Mouse (Mus musculus): ENCODE data around the gene Epha2.

Epha2 gene

DNA sequence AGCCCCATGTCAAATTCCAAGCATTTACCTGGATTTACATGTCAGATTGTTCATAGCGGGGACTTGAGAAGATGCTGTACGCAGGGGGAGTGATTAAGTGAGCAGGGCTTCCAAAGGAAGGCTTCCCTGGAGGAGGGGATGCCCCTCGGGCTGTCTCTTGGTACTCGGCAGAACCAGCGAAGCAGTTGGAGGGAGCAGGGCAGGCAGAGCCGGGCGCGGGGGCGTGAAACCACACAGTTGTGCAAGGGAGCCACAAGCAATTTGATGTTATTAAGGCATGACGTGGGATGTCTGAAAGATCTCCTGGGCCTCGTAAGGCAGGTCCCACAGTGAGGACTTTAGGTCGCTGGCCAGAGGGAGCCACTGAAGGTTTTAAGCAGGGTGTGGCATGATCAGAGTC, 28.9 kb downstream of the Epha2 start:
- DNase-seq (ENCODE audit: low spot score in 2 of 2) = no peak

DNA sequence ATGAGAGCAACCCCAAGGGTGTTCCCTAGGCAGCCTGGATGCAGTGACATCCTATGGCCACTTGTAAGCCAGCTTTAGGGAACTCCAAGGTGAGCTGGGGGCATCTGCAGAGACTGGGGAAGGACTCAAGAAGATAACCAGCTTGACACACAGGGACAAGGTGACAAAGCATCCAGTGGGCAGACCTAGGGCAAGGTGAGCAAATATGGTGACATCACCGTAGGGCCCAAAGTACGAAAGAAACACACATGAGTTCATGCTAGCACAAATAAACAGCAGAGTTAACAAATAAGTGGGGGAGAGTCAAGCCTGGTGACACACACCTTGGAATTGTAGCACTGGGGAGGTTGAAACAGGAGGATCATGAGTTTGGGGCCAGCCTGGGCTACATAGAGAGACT, 30.4 kb downstream of the Epha2 start:
- DNase-seq (ENCODE audit: low spot score in 2 of 2) = no peak

DNA sequence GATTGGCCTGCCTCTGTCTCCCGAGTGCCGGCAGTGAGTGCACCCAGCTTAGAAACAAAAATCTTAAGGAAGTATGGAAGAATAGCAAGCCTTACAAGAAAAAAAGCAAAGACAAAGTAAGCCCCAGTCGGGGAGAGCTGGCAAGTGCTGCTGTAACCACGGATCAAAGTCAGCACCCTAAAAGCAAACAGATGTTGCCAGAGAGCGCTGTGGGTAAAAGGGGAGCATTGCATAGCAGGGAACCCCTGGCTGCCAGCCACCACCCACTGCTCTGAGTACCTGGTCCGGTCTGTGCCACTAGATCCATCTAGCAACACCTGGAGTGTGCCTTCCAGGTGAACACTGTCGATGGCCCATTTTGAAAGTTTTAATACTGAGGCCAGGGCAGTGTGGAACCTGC, 31.2 kb downstream of the Epha2 start:
- no peak for DNase-seq (ENCODE audit: low spot score in 2 of 2)

DNA sequence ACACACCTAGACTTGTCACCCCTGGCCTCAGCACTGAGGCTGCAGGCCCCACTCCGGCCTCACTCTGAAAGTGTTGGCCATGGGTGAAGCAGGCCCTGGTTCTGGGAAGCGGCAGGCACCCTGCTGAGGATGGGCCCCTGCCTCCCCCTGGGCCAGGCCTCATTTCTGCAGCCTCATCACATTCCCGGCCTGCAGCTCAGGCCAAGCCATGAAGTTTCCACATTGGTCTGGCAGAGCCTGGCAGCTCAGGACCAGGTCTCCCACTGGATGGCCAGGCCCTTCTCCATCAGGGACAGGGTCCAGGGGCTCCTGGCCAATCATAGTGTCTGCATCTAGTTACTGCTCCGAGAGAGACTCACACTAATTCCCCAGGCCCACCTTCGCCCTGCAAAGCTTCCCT, 33.7 kb downstream of the Epha2 start:
- DNase-seq (ENCODE audit: low spot score in 2 of 2) = no peak

DNA sequence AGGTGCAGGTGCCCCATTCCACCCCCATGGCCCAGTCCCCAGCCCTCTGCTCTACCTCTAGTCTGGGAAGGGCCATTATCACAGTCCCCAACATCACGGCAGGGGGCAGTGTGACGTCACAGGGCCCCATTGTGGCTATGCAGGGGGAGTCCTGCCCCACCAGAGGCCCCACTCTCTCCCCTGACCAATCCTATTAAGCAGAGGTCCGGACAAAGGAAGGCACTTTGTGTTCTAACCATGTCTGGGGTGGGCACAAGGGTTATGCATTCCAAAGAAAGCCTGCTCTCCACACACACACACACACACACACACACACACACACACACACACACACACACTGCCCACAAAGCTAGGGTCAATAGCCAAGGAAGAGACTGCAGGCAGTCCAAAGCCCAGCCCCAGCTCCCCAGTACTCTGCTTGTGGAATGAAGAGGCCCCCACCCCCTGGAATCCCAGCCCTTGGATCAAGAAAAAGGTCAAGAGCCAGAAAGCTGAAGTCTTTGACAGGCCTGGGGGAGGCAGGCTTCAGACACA, 34.3 kb downstream of the Epha2 start:
- DNase-seq (ENCODE audit: low spot score in 2 of 2) = no peak

DNA sequence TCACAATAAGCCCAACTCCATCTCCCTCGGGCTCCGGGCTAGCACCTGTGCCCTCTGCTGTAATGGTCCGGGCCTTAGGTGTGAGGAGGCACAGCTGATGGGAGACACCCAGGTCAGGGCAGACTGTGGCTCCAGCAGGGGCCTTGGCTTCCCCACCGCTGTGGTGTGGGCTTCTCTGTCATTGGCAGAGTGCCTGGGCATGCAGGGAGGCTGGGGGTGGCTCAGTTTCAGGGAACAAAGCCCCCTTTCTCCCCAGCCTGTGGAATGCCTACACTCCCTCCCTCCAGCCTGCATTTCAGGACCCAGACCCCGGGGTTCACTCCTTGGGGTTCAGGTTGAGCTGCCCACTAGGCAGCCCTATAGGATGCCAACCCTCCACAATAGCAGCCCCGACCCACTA, 35.2 kb downstream of the Epha2 start:
- no peak for DNase-seq (ENCODE audit: low spot score in 2 of 2)

DNA sequence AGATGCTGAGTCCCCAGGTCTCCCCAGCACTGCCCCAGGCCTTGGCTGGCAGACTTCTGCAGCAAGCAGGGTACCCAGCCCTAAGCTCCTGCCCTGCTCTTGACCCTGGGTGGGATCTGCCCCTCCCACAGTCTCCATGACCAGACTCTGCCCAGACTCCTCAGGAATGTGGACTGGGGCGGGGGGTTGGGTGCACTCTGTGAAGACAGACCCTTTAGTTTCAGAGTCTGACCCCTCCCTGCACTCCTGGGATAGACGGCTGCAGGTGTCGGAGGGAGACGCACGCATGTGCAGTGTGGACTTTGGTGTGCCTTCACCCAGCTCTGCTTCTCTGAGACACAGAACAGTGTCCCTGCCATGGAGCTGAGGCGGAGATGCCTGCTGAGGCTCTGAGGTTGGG, 36.9 kb downstream of the Epha2 start:
- no peak for DNase-seq (ENCODE audit: low spot score in 2 of 2)

DNA sequence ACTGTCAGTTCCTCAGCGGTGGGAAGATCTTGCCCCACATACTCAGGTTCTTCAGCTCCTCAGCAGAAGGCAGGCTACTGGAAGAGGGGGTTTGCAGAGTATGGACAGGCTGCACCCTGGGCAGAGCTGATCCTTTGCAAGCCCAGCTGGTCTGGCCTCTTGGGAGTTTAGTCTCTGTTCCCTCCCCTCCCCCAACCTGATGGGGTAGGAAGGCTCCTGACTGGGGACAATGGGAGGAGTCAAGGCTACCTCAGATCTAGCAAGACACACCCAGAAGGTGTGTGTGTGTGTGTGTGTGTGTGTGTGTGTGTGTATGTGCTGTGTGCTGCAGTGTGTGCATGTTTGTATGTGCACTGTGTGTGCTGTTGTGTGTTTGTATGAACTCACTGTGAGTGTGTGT, 37.8 kb downstream of the Epha2 start:
- no peak for DNase-seq (ENCODE audit: low spot score in 2 of 2)

DNA sequence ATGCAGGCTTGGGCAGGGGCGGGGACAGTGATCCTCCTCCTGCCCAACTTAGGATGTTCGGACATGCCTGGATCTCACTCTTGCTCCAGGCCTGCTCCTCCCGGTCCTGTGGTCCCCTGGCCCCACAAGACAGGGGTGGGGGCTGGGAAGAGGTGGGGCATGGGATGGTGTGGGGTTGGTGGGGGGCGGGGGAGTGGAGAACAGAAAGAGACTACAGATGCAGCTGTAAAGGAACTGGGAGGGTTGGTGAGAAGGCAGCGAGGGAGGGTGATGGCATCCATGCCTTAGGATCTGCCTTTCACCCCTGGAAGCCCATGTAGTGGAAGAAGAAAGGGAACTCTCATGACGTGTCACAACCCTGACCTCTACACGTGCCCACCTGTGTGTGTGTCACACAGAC, 40.4 kb downstream of the Epha2 start:
- no peak for DNase-seq (ENCODE audit: low spot score in 2 of 2)

DNA sequence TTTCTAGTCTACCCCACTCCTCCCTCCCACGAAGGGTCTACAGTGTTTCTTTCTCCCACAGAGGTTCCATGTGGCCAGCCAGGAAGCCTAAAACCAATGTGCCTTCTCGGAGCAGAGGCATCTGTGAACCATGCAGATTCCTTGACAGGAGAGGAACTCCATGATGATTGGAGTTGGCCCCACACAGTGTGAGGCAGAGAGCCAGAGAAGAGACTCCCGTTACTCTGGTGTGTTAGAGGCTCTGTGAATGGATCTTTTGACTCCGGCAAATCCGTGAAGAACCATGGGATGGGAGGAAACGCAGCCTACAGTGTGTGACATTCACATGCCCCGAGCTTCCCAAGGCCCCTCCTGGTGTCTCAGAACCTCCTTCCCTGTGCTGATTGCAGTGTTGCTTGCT, 42.5 kb downstream of the Epha2 start:
- DNase-seq (ENCODE audit: low spot score in 2 of 2) = no peak

DNA sequence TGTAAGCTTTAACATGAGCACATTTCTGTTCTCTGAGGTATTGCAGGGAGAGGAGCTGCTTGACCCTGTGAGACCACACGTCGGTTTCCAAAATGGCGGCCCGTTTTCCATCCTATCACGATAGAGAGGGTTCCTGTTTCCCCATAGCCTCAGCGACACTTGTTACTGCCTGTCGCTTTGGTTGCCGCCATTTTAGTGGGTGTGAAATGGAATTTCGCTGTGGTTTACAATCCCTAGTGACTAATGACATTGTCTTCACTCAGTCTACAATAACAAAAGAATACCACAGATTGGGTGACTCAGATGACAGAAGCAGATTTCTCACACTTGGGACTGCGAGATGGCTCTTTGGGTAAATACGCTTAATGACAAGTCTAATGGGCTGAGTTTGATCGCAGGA, 44.2 kb downstream of the Epha2 start:
- no peak for DNase-seq (ENCODE audit: low spot score in 2 of 2)

DNA sequence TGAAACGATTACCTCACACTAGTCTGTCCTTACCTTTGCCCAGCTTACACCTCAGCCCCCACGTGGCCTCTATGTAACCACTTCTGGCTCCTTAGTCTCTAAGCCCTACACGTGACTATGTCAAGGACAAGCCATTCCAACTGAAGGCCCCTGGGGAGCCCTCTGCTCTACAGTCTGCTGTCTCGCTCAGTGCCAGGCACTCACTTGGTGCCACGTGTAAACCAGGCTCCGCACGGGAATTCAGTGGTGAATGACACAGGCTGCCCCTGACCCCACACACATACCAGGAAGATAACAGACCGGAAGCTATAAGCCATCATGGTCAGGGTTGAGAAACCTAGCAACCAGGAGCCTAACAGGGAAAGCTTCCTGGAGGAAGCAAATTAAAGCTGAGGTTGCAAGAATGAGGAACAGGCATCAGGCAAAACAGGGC, 46.3 kb downstream of the Epha2 start:
- no peak for DNase-seq (ENCODE audit: low spot score in 2 of 2)

DNA sequence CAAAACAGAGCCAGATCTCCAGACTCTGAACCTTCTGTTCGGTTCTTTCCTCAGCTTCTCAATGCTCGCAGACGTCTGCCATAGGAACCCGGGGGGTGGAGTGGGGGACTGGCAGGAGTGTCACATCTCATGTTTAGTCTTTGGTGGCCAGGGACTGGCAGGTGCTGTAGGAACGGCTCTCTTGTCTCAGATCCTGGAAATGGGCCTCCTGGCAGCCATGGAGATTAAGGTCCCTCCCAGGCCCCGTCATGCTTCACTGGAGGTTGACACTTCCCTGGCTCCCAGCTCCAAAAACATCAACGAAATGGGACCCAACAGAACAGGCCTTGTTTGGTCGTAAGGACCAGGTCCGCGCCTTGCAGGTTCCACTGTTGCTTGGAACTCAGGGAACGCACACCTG, 47.6 kb downstream of the Epha2 start:
- DNase-seq (ENCODE audit: low spot score in 2 of 2) = no peak

DNA sequence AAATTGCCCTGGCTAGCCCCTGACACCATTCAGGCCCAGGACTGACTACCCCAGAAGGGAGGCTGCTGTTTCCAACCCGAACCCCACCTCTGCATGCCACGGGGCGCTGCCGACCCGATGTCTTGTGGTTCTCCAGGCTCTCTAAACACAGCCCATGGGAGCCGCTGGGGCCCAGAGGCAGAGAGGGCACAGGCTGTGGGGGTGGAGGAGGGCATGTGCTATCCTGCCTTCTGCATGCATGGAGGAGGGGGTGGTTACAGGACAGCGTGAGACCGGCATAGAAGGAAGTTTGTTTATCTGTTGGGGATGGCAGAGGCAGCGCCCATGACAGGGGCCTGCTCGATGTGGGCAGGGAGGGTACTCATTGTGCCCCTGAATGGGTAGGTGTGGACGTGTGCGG, 49.0 kb downstream of the Epha2 start:
- no peak for DNase-seq (ENCODE audit: low spot score in 2 of 2)

DNA sequence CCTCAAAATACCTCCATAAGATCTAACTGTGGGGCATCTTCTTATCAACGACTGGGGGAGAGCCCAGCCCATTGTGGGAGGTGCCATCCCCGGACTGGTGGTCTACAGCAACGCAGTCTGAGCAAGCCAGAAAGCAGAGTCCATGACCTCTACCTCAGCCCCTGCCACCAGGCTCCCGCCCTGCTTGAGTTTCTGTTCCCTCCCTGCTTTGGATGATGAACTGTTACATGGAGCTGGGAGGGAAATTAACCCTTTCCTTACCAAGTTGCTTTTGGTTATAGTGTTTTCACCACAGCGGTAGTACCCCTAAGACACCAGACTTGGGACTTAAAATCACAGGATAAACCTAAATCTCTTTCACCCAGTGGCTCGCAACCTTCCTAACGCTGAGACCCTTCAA, 50.9 kb downstream of the Epha2 start:
- DNase-seq (ENCODE audit: low spot score in 2 of 2) = no peak

DNA sequence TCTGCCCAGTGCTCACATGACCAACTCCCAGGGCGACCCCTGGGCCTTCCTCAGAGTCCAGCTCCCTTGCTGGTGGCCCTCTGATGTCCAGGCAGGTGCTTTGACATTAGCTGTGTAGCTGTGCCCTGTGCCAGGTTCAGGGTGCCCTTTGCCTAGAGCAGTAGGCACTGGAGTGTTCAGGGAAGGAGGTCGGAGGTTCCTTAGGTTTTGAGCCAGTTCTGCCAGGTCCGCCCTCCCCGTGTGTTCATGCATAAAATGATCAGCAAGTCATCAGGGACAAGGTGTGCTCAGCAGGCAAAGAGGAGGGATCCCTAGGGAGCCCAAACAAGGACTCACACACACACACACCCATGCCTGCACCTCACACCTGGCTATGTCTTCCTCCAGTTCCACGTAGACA, 51.9 kb downstream of the Epha2 start:
- DNase-seq (ENCODE audit: low spot score in 2 of 2) = peak in 1 of 2 experiments; percentile 21

DNA sequence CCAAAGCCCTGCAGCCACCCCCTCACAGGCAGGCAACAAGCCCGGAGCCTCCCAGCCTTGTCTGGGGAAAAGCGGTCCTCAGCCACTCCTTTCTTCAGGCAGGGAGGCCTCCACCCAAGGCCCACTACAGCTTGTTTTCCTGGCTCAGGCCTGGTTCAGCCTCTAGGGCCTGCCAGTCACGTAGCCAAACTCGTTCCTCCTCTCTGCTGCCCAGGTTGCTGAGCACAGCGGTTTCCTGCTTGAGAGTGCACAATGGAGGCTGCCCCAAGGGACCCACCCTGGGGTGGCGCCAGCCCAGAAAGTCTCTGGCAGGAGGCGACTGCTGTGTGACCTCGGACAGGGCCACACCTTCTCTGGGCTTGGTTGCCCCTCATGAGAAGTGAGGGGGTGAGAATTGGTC, 52.8 kb downstream of the Epha2 start:
- peak; percentile 63 to 74 for DNase-seq (ENCODE audit: low spot score in 2 of 2)

DNA sequence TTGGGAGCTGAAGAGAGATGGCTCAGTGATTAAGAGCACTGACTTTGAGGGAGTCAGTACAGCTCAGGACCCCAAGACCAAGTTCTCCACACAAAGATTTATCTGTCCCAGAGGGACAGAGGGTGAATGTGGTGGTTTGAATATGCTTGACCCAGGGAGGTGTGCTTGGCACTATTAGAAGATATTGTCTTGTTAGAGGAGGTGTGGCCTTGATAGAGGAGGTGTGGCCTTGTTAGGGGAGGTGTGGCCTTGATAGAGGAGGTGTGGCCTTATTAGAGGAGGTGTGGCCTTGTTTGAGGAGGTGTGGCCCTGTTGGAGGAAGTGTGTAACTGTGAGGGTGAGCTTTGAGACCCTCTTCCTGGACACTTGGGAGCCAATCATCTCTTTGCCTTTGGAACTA, 56.8 kb downstream of the Epha2 start:
- no peak for DNase-seq (ENCODE audit: low spot score in 2 of 2)

DNA sequence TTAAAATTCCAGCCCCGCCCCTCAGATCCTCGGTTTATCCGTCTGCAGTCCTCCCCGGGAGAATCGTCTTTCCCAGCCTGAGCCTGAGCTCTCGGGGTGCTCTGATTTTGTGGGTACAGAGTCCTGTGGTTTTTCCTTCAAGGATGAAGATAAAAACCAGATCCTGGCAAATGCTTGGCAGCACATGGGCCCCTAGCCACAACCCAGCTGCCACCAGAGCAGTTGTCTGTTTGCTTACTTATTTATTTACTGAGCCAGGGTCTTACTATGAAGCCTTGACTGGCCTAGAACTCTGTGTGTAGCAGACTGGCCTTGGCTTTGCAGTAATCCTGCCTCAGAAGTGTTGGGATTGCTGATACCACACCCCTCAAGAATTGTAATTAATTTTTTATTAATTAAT, 58.2 kb downstream of the Epha2 start:
- no peak for DNase-seq (ENCODE audit: low spot score in 2 of 2)

DNA sequence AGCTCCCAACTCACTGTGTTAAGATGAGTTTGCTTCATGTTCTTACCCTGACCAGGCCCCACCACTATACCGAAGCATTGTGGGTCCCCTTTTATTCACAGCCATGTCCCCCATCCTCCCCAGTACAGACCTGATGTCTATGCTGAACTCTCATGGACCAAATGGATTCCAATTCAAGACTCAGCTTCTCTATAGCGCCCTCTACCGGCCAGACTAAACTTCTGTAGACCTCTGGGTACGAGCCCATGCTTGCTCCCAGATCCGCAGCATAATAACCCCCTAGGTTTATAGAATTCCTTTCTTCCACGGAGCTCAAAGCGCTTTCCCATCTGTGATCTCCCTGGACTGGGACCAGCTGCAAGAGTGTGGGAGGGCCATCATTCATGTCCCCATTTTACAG, 59.8 kb downstream of the Epha2 start:
- no peak for DNase-seq (ENCODE audit: low spot score in 2 of 2)

DNA sequence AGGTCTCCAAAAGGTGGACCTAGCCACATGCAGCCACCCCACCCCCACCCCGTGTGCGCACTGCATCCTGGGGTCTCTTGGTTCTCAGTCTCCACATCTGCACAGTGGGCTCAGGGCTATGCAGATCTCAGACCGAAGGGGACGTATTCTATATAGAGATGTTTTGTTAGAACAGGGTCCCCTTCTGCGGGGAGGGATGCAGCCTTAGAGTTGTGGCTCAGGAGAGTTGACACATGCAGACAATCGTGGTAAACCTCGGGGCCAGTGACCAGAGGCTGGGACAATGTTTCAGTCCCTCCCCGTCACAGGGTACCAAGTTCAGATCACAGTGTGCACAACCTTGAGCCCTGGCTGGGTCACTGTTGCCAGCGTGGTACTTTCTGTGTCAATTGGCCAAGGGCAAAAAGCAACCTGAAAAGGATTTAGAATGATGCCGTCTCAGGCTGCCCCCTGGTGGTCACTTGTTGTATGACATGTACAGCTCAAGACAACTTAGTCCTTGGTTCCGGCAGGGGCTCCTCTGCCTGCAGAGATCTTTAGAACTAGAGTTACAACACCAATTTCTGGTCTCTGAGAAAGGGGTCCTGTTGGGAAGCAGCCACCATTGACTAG, 62.0 kb downstream of the Epha2 start:
- peak; percentile 38 to 58 for DNase-seq (ENCODE audit: low spot score in 2 of 2)

DNA sequence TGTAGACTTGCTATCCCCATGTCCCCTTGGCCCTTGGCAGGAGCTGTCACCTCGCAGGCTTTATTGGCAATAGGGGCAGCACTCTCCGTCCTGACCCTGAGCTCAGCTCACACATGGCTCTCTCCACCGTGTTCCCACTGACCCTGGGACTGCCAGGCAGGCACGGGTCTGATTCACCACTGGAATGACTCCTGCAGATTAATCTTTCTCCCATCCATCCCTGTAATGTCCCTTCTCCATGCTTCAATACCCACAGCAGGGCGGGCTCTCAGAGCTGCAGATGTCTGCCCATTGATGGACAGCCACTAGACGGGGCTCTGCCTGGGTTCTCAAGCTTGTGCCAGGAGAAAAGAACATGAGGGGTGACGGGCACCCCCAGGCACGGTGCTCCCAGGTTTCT, 64.1 kb downstream of the Epha2 start:
- DNase-seq (ENCODE audit: low spot score in 2 of 2) = no peak

DNA sequence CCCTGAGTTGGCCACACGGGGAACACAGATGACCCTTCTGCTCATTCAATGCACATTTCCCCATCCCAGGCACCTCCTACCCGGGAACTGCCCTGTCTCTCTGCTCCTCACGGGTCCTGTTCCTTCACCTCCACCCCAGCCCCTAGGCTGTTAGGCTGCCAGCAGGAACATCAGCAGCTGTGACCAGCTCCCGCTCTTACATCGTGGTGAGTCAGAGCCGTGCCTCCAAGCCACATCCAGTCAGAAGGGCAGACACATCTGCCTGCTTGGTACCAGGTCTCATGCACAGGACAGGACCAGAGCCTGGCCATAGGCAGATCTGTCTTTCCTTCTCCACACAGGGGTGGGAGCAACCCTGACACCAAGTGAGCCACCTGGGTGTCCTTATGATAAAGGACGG, 64.8 kb downstream of the Epha2 start:
- DNase-seq (ENCODE audit: low spot score in 2 of 2) = no peak
